Mouse (Mus musculus) midbrain, embryonic 16.5 days (tissue): ENCODE results near the gene Crtac1. TPM values are rescaled to one million over a fixed set of nuclear protein-coding genes. Genes with fewer than 3 reads are reported as not detected.

ENCODE experiments used
- ATAC-seq: fragments of 200-750 bp; cut with Nextera tagmentation; 2 replicates; pipeline ENCODE4 v1.8.0; 2017; ENCODE audit warnings: moderate TSS enrichment
- H3K27ac ChIP-seq: fragments of 300-500 bp; sonication (generic); 2 replicates; pipeline ENCODE4 v1.5.1; 2014; ENCODE audit warnings: mild to moderate bottlenecking, low read length, mixed read lengths
- H3K27me3 ChIP-seq: fragments of 300-500 bp; sonication (generic); 2 replicates; pipeline ENCODE4 v1.6.1; 2014; ENCODE audit warnings: low read depth, low read length, mixed read lengths; ENCODE audit not compliant: control insufficient read depth, insufficient read depth
- H3K36me3 ChIP-seq: fragments of 300-500 bp; sonication (generic); 2 replicates; pipeline ENCODE4 v1.6.1; 2014; ENCODE audit warnings: mild to moderate bottlenecking, low read length, moderate library complexity, mixed read lengths; ENCODE audit not compliant: control insufficient read depth, insufficient read depth
- H3K4me1 ChIP-seq: fragments of 300-500 bp; sonication (generic); 2 replicates; pipeline ENCODE4 v1.6.1; 2014; ENCODE audit warnings: mild to moderate bottlenecking, low read length, mixed read lengths; ENCODE audit not compliant: control insufficient read depth, insufficient read depth
- H3K4me2 ChIP-seq: fragments of 300-500 bp; sonication (generic); 2 replicates; pipeline ENCODE4 v1.6.1; 2014; ENCODE audit warnings: mild to moderate bottlenecking, low read length, mixed read lengths
- H3K4me3 ChIP-seq: fragments of 300-500 bp; sonication (generic); 2 replicates; pipeline ENCODE4 v1.5.1; 2014; ENCODE audit warnings: low read depth, mild to moderate bottlenecking, low read length, moderate library complexity, mixed read lengths
- H3K9ac ChIP-seq: fragments of 300-500 bp; sonication (generic); 2 replicates; pipeline ENCODE4 v1.6.1; 2014; ENCODE audit warnings: low read depth, low read length, mixed read lengths
- H3K9me3 ChIP-seq: fragments of 300-500 bp; sonication (generic); replicated peaks from 2 replicates; pipeline ENCODE4 v1.6.1; 2014; ENCODE audit warnings: mild to moderate bottlenecking, low read length, mixed read lengths; ENCODE audit not compliant: control insufficient read depth, poor library complexity, severe bottlenecking
- WGBS: fragments of 180-500 bp; shearing (Covaris S2); extraction: QIAGEN DNeasy Blood & Tissue Kit; methylation state at CpG from one replicate; pipeline ENCODE4 v1.1.7; 2014; 5-methylcytosine and 5-hydroxymethylcytosine counted together
- polyA plus RNA-seq: library from polyadenylated mRNA; unstranded; fragments of >200 nt; fragmentation: Nextera tagmentation; extraction: Ambion mirVana; gene quantifications from 2 replicates; pipeline ENCODE4 v1.2.1, GENCODE M21; 2015

The Crtac1 gene
- polyA plus RNA-seq, 1 experiment from 2014 or later = 34.0 TPM

DNA sequence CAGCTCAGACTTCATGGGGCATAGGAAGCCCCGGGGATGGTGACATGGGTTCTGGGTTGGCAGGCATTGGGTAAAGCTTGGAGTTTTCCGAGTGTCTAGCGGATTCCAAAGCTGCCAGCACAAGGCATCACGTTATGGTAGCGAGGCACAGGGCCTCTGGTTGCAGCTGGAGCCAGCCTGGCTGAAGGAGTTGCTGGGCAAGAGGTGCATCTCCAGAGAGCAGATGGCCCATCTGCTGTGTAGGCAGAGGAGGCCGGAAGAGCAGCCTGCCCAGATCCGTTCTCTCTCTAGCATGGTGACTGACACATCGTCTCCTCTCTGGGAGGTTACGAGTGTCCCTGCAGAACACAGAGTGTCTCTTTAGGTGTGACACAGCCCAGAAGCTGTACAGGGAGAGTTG lies 103.4 kb downstream of the Crtac1 start:
- Histone ChIP-seq H3K4me3 (no peak overlapping the region), H3K4me1 (0 out of 2 replicates have a peak, but pooled peaks cover 2% of the 10 kb centered on the region), H3K4me2 (no peak overlapping the region), H3K27me3 (no peaks in the 10 kb centered on the region), H3K36me3 (no peaks in the 10 kb centered on the region), H3K27ac (no peak overlapping the region), H3K9me3 (no peaks in the 10 kb centered on the region), H3K9ac (no peak overlapping the region)
- ATAC-seq = no peak
- WGBS = 75% methylated on average over 9 of the region's 9 CpGs

DNA sequence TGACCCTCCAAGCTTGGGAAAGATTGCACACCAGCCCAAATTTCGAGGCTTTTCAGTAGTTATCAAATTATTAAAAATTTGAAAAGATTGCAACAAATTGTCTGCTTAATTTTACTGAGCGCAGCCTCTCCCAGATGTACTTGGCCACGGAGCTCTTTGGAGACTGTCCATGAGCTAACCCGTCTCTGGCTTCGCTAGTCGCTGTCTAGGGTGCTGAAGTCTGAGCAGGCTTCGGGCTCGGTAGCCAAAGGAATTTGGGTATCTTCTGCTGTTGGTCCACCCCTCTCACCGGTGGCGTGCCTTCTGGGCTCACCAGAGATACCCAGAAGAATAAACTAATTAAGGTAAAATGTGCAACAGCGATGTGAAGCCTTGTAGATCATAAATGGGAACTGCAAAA lies 105.7 kb downstream of the Crtac1 start:
- Histone ChIP-seq H3K9me3 (no peaks in the 10 kb centered on the region), H3K9ac (no peak overlapping the region), H3K27me3 (no peaks in the 10 kb centered on the region), H3K27ac (no peak overlapping the region), H3K4me2 (no peak overlapping the region), H3K4me3 (no peak overlapping the region), H3K4me1 (0 out of 2 replicates have a peak, but pooled peaks cover 2% of the 10 kb centered on the region), H3K36me3 (no peaks in the 10 kb centered on the region)
- WGBS = 20% methylated on average over 11 of the region's 11 CpGs
- no peak for ATAC-seq

DNA sequence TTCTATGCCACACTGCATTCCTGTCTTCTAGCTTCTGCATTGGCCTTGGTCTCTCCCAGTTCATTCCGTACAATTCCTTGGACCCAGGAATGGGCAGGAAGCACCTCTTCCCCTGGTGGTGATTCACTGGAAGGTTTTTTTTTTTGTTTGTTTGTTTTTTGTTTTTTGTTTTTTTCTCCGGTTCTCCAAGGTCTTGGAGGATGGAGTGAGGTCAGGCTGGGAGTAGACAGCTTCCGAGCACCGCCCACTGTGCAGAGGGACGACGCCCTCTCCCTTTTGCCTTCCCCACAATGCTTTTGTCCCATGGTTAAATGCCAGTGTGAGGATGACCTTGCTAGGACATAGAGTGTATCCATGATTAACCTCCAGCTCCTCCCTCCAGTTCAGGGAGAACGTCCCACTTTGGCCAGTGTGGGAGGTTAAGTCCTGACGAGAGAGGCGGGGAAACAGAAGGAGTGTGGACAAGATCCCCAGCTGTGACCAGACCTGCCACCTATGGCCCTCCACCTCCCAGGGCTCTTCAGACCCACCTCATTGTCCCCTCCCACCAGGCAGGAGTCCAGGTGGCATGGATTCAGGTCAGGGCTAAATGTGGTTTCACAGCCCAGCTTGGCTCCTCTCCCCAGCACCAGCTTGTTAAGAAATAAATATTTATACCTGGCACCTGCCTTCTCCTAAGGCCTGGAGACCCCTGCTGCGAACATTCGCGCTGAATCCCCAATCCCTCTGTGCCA lies 109.1 kb downstream of the Crtac1 start:
- no peak for ATAC-seq
- no peaks in the 10 kb centered on the region for H3K9me3 ChIP-seq
- no peak overlapping the region for H3K4me2 ChIP-seq
- no peaks in the 10 kb centered on the region for H3K36me3 ChIP-seq
- H3K9ac ChIP-seq = no peak overlapping the region
- no peaks in the 10 kb centered on the region for H3K27me3 ChIP-seq
- no peak overlapping the region for H3K27ac ChIP-seq
- H3K4me1 ChIP-seq = peaks cover 21% of the 10 kb centered on the region
- H3K4me3 ChIP-seq = no peak overlapping the region
- 51% methylated on average over 12 of the region's 12 CpGs for WGBS

DNA sequence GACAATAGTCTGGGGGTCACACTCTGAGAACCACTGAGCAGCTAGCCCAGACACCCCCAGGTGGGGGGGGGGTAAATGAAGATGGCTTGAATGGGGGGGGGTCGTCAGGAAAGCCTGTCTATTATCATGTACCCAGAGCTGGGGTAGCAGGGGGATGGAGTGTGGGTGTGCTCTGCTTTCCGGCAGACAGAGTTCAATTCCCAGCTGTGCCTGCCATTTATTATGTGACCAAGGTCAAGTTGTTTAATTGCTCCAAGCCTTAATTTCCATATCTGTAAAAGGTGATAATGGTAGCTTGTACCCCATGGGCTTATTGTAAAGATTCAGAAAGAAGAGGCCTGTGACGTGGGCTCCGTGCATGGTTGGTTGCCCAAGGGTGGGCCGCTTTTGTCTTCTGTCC lies 109.6 kb downstream of the Crtac1 start:
- H3K4me3 ChIP-seq = no peak overlapping the region
- no peaks in the 10 kb centered on the region for H3K36me3 ChIP-seq
- no peak overlapping the region for H3K27ac ChIP-seq
- no peaks in the 10 kb centered on the region for H3K9me3 ChIP-seq
- no peak overlapping the region for H3K4me2 ChIP-seq
- no peak overlapping the region for H3K9ac ChIP-seq
- no peak for ATAC-seq
- H3K4me1 ChIP-seq = peaks cover 26% of the 10 kb centered on the region
- 32% methylated on average over 5 of the region's 5 CpGs for WGBS
- no peaks in the 10 kb centered on the region for H3K27me3 ChIP-seq

DNA sequence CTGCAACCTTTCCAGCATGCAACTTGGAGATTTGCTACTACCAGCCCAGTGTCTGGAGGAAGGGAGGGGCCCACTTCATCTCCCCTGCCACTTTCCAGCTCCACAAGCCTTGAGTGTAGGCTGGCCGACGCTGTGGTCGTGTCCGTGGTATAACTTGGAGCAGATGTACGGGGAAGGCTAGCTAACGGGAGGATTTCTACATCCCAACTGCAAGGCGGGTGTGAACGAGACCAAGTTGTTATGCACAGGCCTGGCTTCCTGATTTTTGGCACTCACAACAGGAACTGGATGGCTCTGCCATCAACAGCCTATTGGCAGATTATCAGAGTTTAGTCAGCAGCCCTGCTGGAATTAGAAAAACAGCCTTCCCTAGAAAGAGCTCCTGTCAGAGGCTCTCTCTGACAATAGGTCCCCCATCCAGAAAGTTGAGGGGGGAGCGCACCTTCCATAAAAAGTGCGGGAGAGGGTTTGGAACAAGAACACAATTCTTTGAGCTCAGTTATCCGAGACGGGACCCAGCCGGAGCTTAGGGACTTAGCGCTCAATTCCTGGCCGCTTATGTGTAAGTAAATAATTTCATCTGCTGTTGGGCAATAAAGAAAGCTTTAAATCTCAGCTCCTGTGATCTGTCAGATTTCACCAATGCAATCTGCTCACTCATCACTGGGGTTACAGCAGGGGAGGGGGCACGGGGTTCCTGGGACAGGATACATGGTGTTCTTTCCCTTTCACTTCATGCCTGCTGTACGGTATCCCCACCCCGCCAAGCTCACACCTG lies 113.7 kb downstream of the Crtac1 start:
- Histone ChIP-seq H3K4me3 (no peak overlapping the region), H3K9ac (peak overlapping the region; percentile 31; the same call in 1 of the 2 replicates), H3K9me3 (no peaks in the 10 kb centered on the region), H3K4me1 (peaks cover 32% of the 10 kb centered on the region), H3K36me3 (no peaks in the 10 kb centered on the region), H3K27me3 (no peaks in the 10 kb centered on the region), H3K27ac (peak overlapping the region; percentile 50), H3K4me2 (no peak overlapping the region)
- no peak for ATAC-seq
- 45% methylated on average over 18 of the region's 18 CpGs for WGBS

DNA sequence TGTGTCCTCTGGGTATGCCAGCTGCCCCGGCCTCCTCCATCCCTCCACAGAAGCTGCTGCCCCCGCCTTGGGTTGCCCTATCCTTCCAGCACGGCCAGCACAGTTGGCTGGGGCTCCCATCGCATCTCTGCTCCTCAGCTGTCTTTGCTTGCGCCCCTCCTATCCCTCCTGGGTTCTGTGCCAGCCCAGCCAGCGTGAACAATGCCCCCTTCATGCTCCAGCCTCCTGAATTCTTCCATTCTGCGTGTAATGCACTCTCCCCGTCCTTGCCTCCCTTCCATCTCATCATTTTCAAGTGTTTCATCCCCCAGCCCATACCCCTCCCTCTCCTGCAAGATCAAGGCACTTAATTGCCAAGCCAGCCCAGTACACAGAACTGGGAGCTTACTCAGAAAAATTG lies 114.6 kb downstream of the Crtac1 start:
- no peak overlapping the region; the same call in 1 of the 2 replicates for H3K9ac ChIP-seq
- H3K4me1 ChIP-seq = peaks cover 32% of the 10 kb centered on the region
- peak; percentile 72 for ATAC-seq
- H3K27me3 ChIP-seq = no peaks in the 10 kb centered on the region
- no peak overlapping the region for H3K4me2 ChIP-seq
- peak overlapping the region; percentile 50 for H3K27ac ChIP-seq
- H3K36me3 ChIP-seq = no peaks in the 10 kb centered on the region
- no peaks in the 10 kb centered on the region for H3K9me3 ChIP-seq
- H3K4me3 ChIP-seq = no peak overlapping the region
- WGBS = 37% methylated on average over 8 of the region's 8 CpGs

DNA sequence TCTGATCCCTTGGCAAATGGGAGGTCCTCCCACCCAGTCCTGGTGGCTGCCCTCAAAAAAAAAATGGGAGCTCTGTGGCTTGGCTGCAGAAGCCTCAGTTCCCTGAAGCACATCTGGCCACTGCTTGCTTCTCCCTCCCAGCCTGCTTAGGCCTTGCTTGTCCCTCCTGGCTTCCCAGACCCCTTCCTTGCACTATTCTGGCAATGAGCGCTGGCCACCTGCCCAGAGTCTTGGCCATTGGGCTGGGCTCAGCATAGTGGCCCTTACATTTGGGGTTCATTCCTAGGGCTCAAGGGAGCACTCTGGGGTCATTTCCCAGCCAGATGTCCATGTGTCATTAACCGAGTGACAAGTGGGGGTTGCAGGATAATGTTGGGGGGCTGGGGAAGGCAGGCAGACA lies 115.1 kb downstream of the Crtac1 start:
- ATAC-seq = peak; percentile 38; the same call in 1 of the 2 replicates
- WGBS = 81% methylated on average over 2 of the region's 2 CpGs
- Histone ChIP-seq H3K4me3 (no peak overlapping the region), H3K9ac (no peak overlapping the region), H3K27me3 (no peaks in the 10 kb centered on the region), H3K27ac (peak overlapping the region; percentile 15; the same call in 1 of the 2 replicates), H3K4me1 (peaks cover 32% of the 10 kb centered on the region), H3K9me3 (no peaks in the 10 kb centered on the region), H3K4me2 (no peak overlapping the region), H3K36me3 (no peaks in the 10 kb centered on the region)

DNA sequence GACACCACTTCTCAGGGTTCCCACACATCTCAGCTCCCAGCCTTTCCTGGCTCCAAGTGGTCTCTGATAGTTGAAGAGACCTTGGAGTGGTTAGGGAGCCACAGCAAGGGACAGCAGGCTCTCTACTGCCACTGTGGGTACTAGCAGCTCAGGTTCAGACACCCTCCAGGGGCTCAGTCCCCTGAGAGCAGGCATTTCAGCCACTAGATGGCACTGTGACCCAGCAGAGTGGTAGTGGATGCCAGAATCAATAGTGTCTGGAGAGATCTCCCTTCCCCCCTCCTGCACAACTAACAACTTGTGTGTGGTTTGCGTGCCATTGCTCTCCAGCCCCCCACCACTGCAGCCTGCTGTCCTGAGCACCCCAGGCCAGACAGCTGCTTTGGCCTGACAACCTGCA lies 115.7 kb downstream of the Crtac1 start:
- Histone ChIP-seq H3K9ac (no peak overlapping the region), H3K27me3 (no peaks in the 10 kb centered on the region; the same call in 1 of the 2 replicates), H3K4me1 (peaks cover 32% of the 10 kb centered on the region), H3K27ac (no peak overlapping the region), H3K9me3 (no peaks in the 10 kb centered on the region), H3K4me3 (no peak overlapping the region), H3K4me2 (no peak overlapping the region), H3K36me3 (no peaks in the 10 kb centered on the region)
- WGBS = 8% methylated on average over 1 of the region's 1 CpGs
- peak; percentile 73 for ATAC-seq

DNA sequence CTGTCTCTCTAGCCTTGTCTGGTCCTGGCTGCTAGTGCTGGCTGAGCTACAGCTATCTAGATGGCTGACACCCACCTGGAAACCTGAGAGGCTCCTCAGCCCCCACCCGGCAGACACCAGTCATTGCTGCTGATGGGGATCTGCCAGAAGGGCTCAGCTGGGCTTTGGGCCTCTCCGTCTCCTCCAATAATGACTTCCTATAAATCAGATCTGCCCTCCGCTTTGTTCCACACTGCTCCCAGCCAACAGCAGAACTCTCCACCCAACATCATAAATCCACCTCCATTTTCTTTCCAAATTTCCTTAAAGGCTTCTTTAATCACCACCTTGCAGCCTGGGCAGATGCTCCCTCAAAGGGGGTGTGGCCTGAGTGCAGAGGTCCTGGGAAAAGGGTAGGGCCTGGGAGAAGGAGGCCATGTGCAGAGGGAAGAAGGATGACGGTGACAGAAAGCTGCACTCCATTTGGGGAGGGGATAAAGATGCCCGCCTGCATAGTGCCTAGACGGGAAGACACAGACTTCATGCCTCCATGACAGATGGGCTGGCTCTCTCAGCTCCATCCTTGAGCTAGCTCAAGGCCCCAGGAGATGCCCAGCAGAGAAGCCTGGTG lies 116.4 kb downstream of the Crtac1 start:
- Histone ChIP-seq H3K36me3 (no peaks in the 10 kb centered on the region), H3K9me3 (no peaks in the 10 kb centered on the region), H3K4me1 (peaks cover 32% of the 10 kb centered on the region), H3K4me3 (no peak overlapping the region), H3K27ac (no peak overlapping the region), H3K4me2 (no peak overlapping the region), H3K9ac (no peak overlapping the region), H3K27me3 (no peaks in the 10 kb centered on the region; the same call in 1 of the 2 replicates)
- no peak for ATAC-seq
- WGBS = 67% methylated on average over 6 of the region's 6 CpGs
